Mouse (Mus musculus) midbrain, embryonic 16.5 days (tissue): ENCODE data around the gene Etl4. TPM values are rescaled to one million over a fixed set of nuclear protein-coding genes. Genes with fewer than 3 reads are reported as not detected.
A peak's percentile ranks its signal among the peaks of the same experiment; 100 is the strongest.
"Not testable (repeated sequence)": the region's sequence is repeated elsewhere in the genome, so short reads cannot be mapped to it uniquely, and the experiment has no call there.

Experiments
- ATAC-seq: fragments of 200-750 bp; cut with Nextera tagmentation; 2 replicates; pipeline ENCODE4 v1.8.0; 2017; ENCODE audit warnings: moderate TSS enrichment
- H3K27ac ChIP-seq: fragments of 300-500 bp; sonication (generic); 2 replicates; pipeline ENCODE4 v1.5.1; 2014; ENCODE audit warnings: mild to moderate bottlenecking, low read length, mixed read lengths
- H3K27me3 ChIP-seq: fragments of 300-500 bp; sonication (generic); 2 replicates; pipeline ENCODE4 v1.6.1; 2014; ENCODE audit warnings: low read depth, low read length, mixed read lengths; ENCODE audit not compliant: control insufficient read depth, insufficient read depth
- H3K36me3 ChIP-seq: fragments of 300-500 bp; sonication (generic); 2 replicates; pipeline ENCODE4 v1.6.1; 2014; ENCODE audit warnings: mild to moderate bottlenecking, low read length, moderate library complexity, mixed read lengths; ENCODE audit not compliant: control insufficient read depth, insufficient read depth
- H3K4me1 ChIP-seq: fragments of 300-500 bp; sonication (generic); 2 replicates; pipeline ENCODE4 v1.6.1; 2014; ENCODE audit warnings: mild to moderate bottlenecking, low read length, mixed read lengths; ENCODE audit not compliant: control insufficient read depth, insufficient read depth
- H3K4me2 ChIP-seq: fragments of 300-500 bp; sonication (generic); 2 replicates; pipeline ENCODE4 v1.6.1; 2014; ENCODE audit warnings: mild to moderate bottlenecking, low read length, mixed read lengths
- H3K4me3 ChIP-seq: fragments of 300-500 bp; sonication (generic); 2 replicates; pipeline ENCODE4 v1.5.1; 2014; ENCODE audit warnings: low read depth, mild to moderate bottlenecking, low read length, moderate library complexity, mixed read lengths
- H3K9ac ChIP-seq: fragments of 300-500 bp; sonication (generic); 2 replicates; pipeline ENCODE4 v1.6.1; 2014; ENCODE audit warnings: low read depth, low read length, mixed read lengths
- H3K9me3 ChIP-seq: fragments of 300-500 bp; sonication (generic); replicated peaks from 2 replicates; pipeline ENCODE4 v1.6.1; 2014; ENCODE audit warnings: mild to moderate bottlenecking, low read length, mixed read lengths; ENCODE audit not compliant: control insufficient read depth, poor library complexity, severe bottlenecking
- WGBS: fragments of 180-500 bp; shearing (Covaris S2); extraction: QIAGEN DNeasy Blood & Tissue Kit; methylation state at CpG from one replicate; pipeline ENCODE4 v1.1.7; 2014; 5-methylcytosine and 5-hydroxymethylcytosine counted together
- polyA plus RNA-seq: library from polyadenylated mRNA; unstranded; fragments of >200 nt; fragmentation: Nextera tagmentation; extraction: Ambion mirVana; gene quantifications from 2 replicates; pipeline ENCODE4 v1.2.1, GENCODE M21; 2015

The Etl4 gene
- polyA plus RNA-seq, 1 experiment from 2014 or later, result 4.9 TPM

DNA sequence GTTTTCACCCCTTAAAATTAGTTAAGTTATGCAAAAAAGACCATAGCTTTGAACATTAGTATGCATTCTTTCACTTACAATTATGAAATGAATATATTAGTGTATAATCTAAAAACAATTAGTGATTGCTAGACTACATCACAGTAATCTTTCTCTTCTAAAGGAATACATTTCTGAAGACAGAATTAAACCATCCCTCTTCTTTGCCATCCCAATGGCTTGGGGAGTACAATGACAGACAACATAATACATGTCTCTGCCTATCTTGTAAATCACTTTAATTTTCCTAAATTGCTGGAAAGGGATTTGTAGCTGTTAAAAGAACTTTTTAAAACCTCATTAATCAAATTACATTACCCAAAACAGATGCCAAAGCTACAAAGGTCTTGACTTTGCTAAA lies 216.3 kb downstream of the Etl4 start:
- Histone ChIP-seq H3K4me1 (no peaks in the 10 kb centered on the region), H3K4me2 (no peak overlapping the region), H3K4me3 (no peak overlapping the region), H3K36me3 (no peaks in the 10 kb centered on the region), H3K27ac (no peak overlapping the region), H3K9me3 (no peaks in the 10 kb centered on the region), H3K9ac (no peak overlapping the region), H3K27me3 (no peaks in the 10 kb centered on the region)
- ATAC-seq, result no peak

DNA sequence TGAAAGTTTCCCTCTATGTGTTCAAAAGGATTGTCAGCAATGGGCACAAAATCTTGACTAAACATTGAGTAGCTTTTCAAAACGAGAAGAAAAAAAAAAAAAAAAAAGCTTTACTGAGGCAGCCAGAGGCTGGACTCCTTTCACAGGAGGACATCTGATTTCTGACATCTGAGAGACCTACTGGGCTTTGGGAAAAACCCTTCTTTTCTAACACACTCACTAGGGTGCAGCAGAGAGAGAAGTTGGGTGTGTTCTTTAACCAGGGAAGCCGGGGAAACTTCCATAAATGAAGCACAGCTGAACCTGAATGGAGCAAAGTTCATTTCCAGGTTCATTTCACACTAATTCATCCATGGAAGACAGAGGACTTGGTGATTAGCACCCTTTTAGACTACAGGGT lies 222.2 kb downstream of the Etl4 start:
- Histone ChIP-seq H3K4me1 (no peaks in the 10 kb centered on the region), H3K9ac (no peak overlapping the region), H3K9me3 (no peaks in the 10 kb centered on the region), H3K4me3 (no peak overlapping the region), H3K27me3 (no peaks in the 10 kb centered on the region), H3K4me2 (no peak overlapping the region), H3K36me3 (no peaks in the 10 kb centered on the region), H3K27ac (no peak overlapping the region)
- 38% methylated on average over 2 of the region's 2 CpGs for WGBS
- ATAC-seq, result no peak

DNA sequence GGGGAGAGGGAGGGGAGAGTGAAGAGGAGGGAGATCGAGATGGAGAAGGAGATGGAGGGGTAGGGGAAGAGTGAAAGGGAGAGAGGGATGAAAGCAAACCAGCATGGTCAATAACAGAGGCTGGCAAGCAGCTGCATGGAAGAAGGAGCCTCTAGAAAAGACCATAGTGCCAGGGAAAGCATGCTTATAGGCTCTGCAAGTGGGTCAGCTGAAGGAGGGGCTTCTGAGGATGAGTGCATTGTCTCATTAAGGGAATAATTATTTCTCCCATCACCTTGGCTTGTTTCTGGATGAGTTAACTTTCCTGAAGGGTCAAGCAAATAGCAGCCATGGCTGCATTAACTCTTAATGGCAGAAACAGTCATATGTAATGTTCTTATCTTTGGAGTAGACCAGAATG lies 228.8 kb downstream of the Etl4 start:
- no peak for ATAC-seq
- 68% methylated on average over 1 of the region's 1 CpGs for WGBS

GRCm38 (mm10) chr2:20145368-20145767 lies 235.8 kb downstream of the Etl4 start:
- ATAC-seq, result no peak

More for the DNA sequence above, 228.8 kb downstream of the Etl4 start:
- no peak overlapping the region for H3K4me2 ChIP-seq
- H3K9me3 ChIP-seq, result no peaks in the 10 kb centered on the region
- no peaks in the 10 kb centered on the region for H3K36me3 ChIP-seq
- no peaks in the 10 kb centered on the region for H3K4me1 ChIP-seq
- H3K4me3 ChIP-seq, result no peak overlapping the region
- H3K9ac ChIP-seq, result no peak overlapping the region
- no peaks in the 10 kb centered on the region for H3K27me3 ChIP-seq
- H3K27ac ChIP-seq, result no peak overlapping the region

GRCm38 (mm10) chr2:20167073-20167472 lies 257.5 kb downstream of the Etl4 start:
- H3K27me3 ChIP-seq, result no peaks in the 10 kb centered on the region
- H3K4me2 ChIP-seq, result no peak overlapping the region
- 42% methylated on average over 1 of the region's 1 CpGs for WGBS
- H3K36me3 ChIP-seq, result no peaks in the 10 kb centered on the region
- H3K27ac ChIP-seq, result no peak overlapping the region
- H3K9me3 ChIP-seq, result no peaks in the 10 kb centered on the region
- no peaks in the 10 kb centered on the region for H3K4me1 ChIP-seq
- no peak overlapping the region for H3K4me3 ChIP-seq
- ATAC-seq, result 0 out of 2 replicates have a peak, but pooled peaks have one; percentile 66
- H3K9ac ChIP-seq, result no peak overlapping the region

More at GRCm38 (mm10) chr2:20145368-20145767, 235.8 kb downstream of the Etl4 start:
- no peak overlapping the region for H3K27ac ChIP-seq
- no peaks in the 10 kb centered on the region for H3K27me3 ChIP-seq
- H3K4me1 ChIP-seq, result no peaks in the 10 kb centered on the region
- no peaks in the 10 kb centered on the region for H3K9me3 ChIP-seq
- no peak overlapping the region for H3K4me2 ChIP-seq
- no peak overlapping the region for H3K9ac ChIP-seq
- 58% methylated on average over 4 of the region's 4 CpGs for WGBS
- H3K36me3 ChIP-seq, result no peaks in the 10 kb centered on the region
- no peak overlapping the region for H3K4me3 ChIP-seq

GRCm38 (mm10) chr2:20167566-20167965 lies 258.0 kb downstream of the Etl4 start:
- no peaks in the 10 kb centered on the region for H3K36me3 ChIP-seq
- H3K9me3 ChIP-seq, result no peaks in the 10 kb centered on the region
- H3K4me2 ChIP-seq, result no peak overlapping the region
- no peaks in the 10 kb centered on the region for H3K4me1 ChIP-seq
- no peaks in the 10 kb centered on the region for H3K27me3 ChIP-seq
- H3K27ac ChIP-seq, result no peak overlapping the region
- WGBS, result 68% methylated on average over 5 of the region's 5 CpGs
- ATAC-seq, result no peak
- H3K4me3 ChIP-seq, result no peak overlapping the region
- H3K9ac ChIP-seq, result no peak overlapping the region

GRCm38 (mm10) chr2:20168156-20168555 lies 258.6 kb downstream of the Etl4 start:
- 92% methylated on average over 4 of the region's 4 CpGs for WGBS

DNA sequence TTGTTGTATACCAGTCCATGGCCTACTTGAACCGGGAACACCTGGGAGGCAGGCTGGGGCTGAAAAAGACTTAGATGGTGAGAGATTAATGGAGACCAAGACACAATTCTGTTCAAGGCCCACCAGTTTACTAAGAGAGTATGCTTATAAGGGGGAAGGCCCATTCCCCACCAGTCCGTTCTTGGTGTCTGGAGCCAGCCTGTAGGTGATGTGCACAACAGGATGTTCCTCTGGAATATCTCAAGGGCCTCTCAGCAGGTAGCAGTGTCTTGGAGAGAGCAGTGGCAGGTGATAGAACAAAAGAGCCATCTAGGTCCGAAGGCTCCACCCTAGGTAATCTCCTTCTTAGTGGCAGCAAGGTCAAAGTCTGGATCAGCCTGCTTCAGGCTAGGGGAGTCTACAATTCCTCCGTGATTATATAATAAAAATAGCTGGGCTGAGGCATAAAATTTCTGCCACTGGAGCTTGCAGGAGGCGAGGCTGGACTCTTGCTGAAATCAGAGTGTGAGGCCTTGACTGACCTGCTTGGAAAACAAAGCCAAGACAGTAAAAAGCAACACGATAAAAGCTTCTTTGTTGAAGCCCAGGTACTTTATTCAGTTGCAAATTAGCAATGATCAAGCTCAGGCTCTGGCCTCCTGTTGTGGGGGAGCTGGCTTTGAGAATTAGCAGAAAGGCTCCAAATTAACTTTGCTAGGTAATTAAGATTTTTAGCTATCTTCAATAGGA lies 267.0 kb downstream of the Etl4 start:
- WGBS, result 76% methylated on average over 6 of the region's 6 CpGs
- H3K4me2 ChIP-seq, H3K36me3 ChIP-seq, H3K4me1 ChIP-seq, H3K9ac ChIP-seq, ATAC-seq, H3K9me3 ChIP-seq, H3K27ac ChIP-seq, H3K4me3 ChIP-seq, H3K27me3 ChIP-seq: not testable (repeated sequence)

More at GRCm38 (mm10) chr2:20168156-20168555, 258.6 kb downstream of the Etl4 start:
- Histone ChIP-seq H3K9ac (no peak overlapping the region), H3K36me3 (no peaks in the 10 kb centered on the region), H3K27ac (no peak overlapping the region), H3K4me1 (no peaks in the 10 kb centered on the region), H3K4me3 (no peak overlapping the region), H3K9me3 (no peaks in the 10 kb centered on the region), H3K4me2 (no peak overlapping the region), H3K27me3 (no peaks in the 10 kb centered on the region)
- no peak for ATAC-seq

GRCm38 (mm10) chr2:20177236-20177635 lies 267.7 kb downstream of the Etl4 start:
- not testable (repeated sequence) for H3K36me3 ChIP-seq, H3K4me3 ChIP-seq, H3K27ac ChIP-seq, H3K9ac ChIP-seq, H3K27me3 ChIP-seq, H3K4me2 ChIP-seq, ATAC-seq, H3K4me1 ChIP-seq, H3K9me3 ChIP-seq
- 90% methylated on average over 3 of the region's 3 CpGs for WGBS
